Mouse (Mus musculus) lung, adult 2 months (tissue): Measurements from ENCODE around the gene Cacna1c.

Experiments
- CTCF ChIP-seq: fragments of 200-500 bp; IDR thresholded peaks from 2 replicates; pipeline ENCODE4 v1.5.1; 2011; ENCODE audit warnings: mild to moderate bottlenecking, low read length, control low read depth; ENCODE audit not compliant: insufficient read depth
- POLR2A ChIP-seq: fragments of 200-500 bp; IDR thresholded peaks from 2 replicates; pipeline ENCODE4 v1.6.1; 2011; ENCODE audit warnings: low read depth, mild to moderate bottlenecking, control low read depth, low read length, borderline replicate concordance; ENCODE audit errors: extremely low read depth

DNA sequence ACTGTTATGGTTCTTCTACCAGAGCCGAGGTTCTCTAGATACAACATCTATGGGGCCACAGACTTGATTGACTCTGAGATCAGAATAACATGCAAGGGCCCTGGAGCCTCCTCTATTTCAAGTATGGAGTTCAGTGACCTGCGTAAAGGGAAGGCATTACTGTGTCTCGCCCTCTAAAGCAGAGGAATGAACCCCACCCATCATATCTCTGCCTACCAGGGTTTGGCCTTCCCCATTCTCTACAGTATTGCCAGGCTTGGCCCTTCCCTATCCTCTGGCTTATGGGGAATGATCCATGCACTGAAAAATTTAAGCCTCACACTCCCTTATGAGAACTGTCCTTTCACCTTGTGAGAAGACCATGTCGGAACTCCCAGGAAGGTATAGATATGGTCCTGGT lies 198.8 kb downstream of the Cacna1c start:
- TF ChIP-seq CTCF, result no peak
- no peak for TF ChIP-seq POLR2A
